Mouse (Mus musculus) NIH3T3 (cell line): Measurements from ENCODE around the gene Sdr16c6.

Source experiments
- DNase-seq: peaks from one replicate; pipeline ENCODE4 v3.0.0-alpha.2; 2012; ENCODE audit warnings: low read depth

Sdr16c6 gene

GRCm38 (mm10) chr4:4077372-4077771 lies at the start of gene Sdr16c6:
TSS of gene Sdr16c6 (minus strand) at chr4:4077522.
- DNase-seq, result no peak

GRCm38 (mm10) chr4:4080180-4080579 lies 2.9 kb upstream of the Sdr16c6 start:
- no peak for DNase-seq

- no peak for DNase-seq
Measured at GRCm38 (mm10) chr4:4079132-4079531, 1.8 kb upstream of the Sdr16c6 start.

DNA sequence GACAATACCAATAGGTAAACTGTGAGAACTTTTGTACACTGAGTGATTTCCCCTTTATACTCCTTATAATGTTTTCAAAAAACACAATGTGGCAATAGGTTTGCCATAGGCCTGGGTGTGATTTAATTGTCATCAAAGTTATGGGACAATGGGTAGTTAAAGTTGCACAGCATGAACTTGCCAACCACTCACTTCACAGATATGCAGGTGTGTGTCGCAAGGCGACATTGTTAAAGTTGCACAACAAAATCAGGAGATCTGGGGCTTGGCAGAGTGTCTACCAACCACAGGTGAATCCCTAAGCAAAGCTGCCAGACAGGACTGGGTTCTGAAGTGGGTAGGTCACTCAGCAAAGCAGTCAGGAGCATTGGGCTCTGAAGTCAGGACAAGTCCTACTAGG lies 1.3 kb downstream of the Sdr16c6 start:
- DNase-seq, result no peak
